Mouse (Mus musculus): ENCODE data around the gene Smim6.

DNA sequence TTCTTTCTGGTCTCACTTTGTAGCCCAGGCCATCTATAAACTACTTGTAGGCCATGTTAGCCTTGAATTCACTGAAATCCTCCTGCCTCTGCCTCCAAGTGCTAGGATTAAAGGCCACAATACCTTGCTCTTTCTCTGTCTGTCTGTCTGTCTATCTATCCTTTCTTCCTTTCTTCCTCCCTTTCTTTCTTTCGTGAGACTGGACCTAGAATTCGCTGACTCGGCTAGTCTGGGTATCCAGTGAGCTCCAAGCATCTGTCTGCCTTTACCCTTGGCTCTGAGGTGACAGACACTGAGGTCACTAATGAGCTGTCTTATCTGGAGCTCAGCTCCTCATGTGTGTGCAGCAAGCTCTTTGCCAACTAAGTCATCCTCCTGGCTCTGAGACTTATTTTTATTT lies 35.9 kb upstream of the Smim6 start:
- no peak for TF ChIP-seq POLR2A (IDR thresholded peaks at IDR 0.05; ENCODE audit: borderline replicate concordance, insufficient read depth, low read length)
- no peak for TF ChIP-seq CTCF (IDR thresholded peaks at IDR 0.05; ENCODE audit: borderline replicate concordance, insufficient read depth, low read depth, low read length)

All from cerebellum, adult 2 months (tissue).